Mouse (Mus musculus) liver, adult 2 months (tissue): ENCODE results near the gene Cox17. TPM values are rescaled to one million over a fixed set of nuclear protein-coding genes. Genes with fewer than 3 reads are reported as not detected.

Experiments used
- DNase-seq: peaks from one replicate; pipeline ENCODE4 v3.0.0-alpha.2; 2011; ENCODE audit warnings: low read depth, low spot score; ENCODE audit errors: extremely low read depth
- H3K27ac ChIP-seq: fragments of 200-500 bp; replicated peaks from 2 replicates; pipeline ENCODE4 v1.5.1; 2012; ENCODE audit warnings: low read depth, mild to moderate bottlenecking, control low read depth, inconsistent platforms, low read length; ENCODE audit not compliant: insufficient read depth
- H3K27me3 ChIP-seq: fragments of 200-500 bp; 2 replicates; pipeline ENCODE4 v1.6.1; 2012; ENCODE audit warnings: mild to moderate bottlenecking, moderate library complexity, low read length, inconsistent platforms; ENCODE audit not compliant: control insufficient read depth, insufficient read depth
- H3K36me3 ChIP-seq: fragments of 200-500 bp; 2 replicates; pipeline ENCODE4 v1.6.1; 2012; ENCODE audit warnings: low read length, inconsistent platforms; ENCODE audit not compliant: control insufficient read depth, insufficient read depth
- H3K4me1 ChIP-seq: fragments of 200-500 bp; 2 replicates; pipeline ENCODE4 v1.6.1; 2011; ENCODE audit warnings: low read length; ENCODE audit not compliant: control insufficient read depth, insufficient read depth
- H3K4me3 ChIP-seq: fragments of 200-500 bp; 2 replicates; pipeline ENCODE4 v1.5.1; 2011; ENCODE audit warnings: low read depth, mild to moderate bottlenecking, control low read depth, low read length, moderate library complexity; ENCODE audit not compliant: insufficient read depth
- H3K79me2 ChIP-seq: fragments of 200-500 bp; 2 replicates; pipeline ENCODE4 v1.6.1; 2012; ENCODE audit warnings: inconsistent platforms, mild to moderate bottlenecking, low read length, moderate library complexity; ENCODE audit not compliant: control insufficient read depth, insufficient read depth
- H3K9ac ChIP-seq: fragments of 200-500 bp; 2 replicates; pipeline ENCODE4 v1.6.1; 2012; ENCODE audit warnings: low read depth, mild to moderate bottlenecking, control low read depth, inconsistent platforms, low read length
- CTCF ChIP-seq: fragments of 200-500 bp; IDR thresholded peaks from 2 replicates; pipeline ENCODE4 v1.5.1; 2011; ENCODE audit warnings: low read depth, low read length, control low read depth
- POLR2A ChIP-seq: fragments of 200-500 bp; IDR thresholded peaks from 2 replicates; pipeline ENCODE4 v1.6.1; 2011; ENCODE audit warnings: low read length, control low read depth; ENCODE audit not compliant: insufficient read depth; ENCODE audit errors: extremely low read depth
- WGBS: fragments of 180-500 bp; shearing (Covaris S2); methylation state at CpG from one replicate; pipeline ENCODE4 v1.1.7; 2018; 5-methylcytosine and 5-hydroxymethylcytosine counted together
- polyA plus RNA-seq: library from polyadenylated mRNA; depleted of rRNA; stranded (reverse); fragments of >200 nt; gene quantifications from 2 replicates; pipeline ENCODE4 v1.2.3, GENCODE M21; 2012
- total RNA-seq: library from RNA; depleted of rRNA; stranded (reverse); fragments of >200 nt; gene quantifications from 2 replicates; pipeline ENCODE4 v1.2.3, GENCODE M21; 2014

Gene Cox17
- total and polyA plus RNA-seq, 2 experiments, result 39.4 to 69.9 TPM

- H3K27ac ChIP-seq, result no peak overlapping the region
- WGBS, result 97% methylated on average over 4 of the region's 4 CpGs
- no peak for DNase-seq
- no peak overlapping the region for H3K9ac ChIP-seq
- H3K4me1 ChIP-seq, result no peaks in the 10 kb centered on the region
- TF ChIP-seq POLR2A, result no peak
- TF ChIP-seq CTCF, result no peak
- no peaks in the 10 kb centered on the region for H3K36me3 ChIP-seq
- no peak overlapping the region for H3K4me3 ChIP-seq
- H3K27me3 ChIP-seq, result no peaks in the 10 kb centered on the region
- H3K79me2 ChIP-seq, result no peaks in the 10 kb centered on the region
These were observed 38.9 kb downstream of the Cox17 start for GRCm38 (mm10) chr16:38385700-38386099.

GRCm38 (mm10) chr16:38387389-38387788, 40.6 kb downstream of the Cox17 start:
- Histone ChIP-seq H3K4me1 (no peaks in the 10 kb centered on the region), H3K27me3 (no peaks in the 10 kb centered on the region), H3K9ac (no peak overlapping the region), H3K27ac (no peak overlapping the region), H3K4me3 (no peak overlapping the region), H3K79me2 (no peaks in the 10 kb centered on the region), H3K36me3 (no peaks in the 10 kb centered on the region)
- DNase-seq, result no peak
- TF ChIP-seq CTCF, result no peak
- 95% methylated on average over 6 of the region's 6 CpGs for WGBS

DNA sequence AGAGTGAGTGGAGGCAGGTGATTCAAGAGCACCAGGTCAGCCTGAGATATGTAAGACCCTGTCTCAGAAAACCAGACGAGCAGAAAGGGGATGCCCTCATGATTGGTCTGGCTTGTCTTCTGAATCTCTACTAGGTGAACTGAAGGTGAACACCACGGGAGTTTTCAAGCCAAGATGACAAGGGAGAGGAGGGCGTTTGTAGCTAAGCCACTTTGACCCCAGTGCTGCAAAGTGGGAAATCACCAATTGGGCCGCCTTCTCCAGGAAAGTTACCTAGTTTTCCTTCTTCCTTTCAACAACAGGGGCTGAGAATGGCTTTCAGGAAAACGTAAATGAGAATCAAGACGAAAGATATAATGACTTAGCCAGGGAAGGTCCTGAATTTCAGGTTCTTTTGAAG, 42.0 kb downstream of the Cox17 start:
- no peak for TF ChIP-seq CTCF
- no peak for TF ChIP-seq POLR2A
- no peaks in the 10 kb centered on the region for H3K27me3 ChIP-seq
- no peak for DNase-seq
- H3K36me3 ChIP-seq, result no peaks in the 10 kb centered on the region
- H3K4me1 ChIP-seq, result no peaks in the 10 kb centered on the region
- H3K9ac ChIP-seq, result no peak overlapping the region
- 86% methylated on average over 6 of the region's 6 CpGs for WGBS
- no peak overlapping the region for H3K27ac ChIP-seq
- no peak overlapping the region for H3K4me3 ChIP-seq
- H3K79me2 ChIP-seq, result no peaks in the 10 kb centered on the region

DNA sequence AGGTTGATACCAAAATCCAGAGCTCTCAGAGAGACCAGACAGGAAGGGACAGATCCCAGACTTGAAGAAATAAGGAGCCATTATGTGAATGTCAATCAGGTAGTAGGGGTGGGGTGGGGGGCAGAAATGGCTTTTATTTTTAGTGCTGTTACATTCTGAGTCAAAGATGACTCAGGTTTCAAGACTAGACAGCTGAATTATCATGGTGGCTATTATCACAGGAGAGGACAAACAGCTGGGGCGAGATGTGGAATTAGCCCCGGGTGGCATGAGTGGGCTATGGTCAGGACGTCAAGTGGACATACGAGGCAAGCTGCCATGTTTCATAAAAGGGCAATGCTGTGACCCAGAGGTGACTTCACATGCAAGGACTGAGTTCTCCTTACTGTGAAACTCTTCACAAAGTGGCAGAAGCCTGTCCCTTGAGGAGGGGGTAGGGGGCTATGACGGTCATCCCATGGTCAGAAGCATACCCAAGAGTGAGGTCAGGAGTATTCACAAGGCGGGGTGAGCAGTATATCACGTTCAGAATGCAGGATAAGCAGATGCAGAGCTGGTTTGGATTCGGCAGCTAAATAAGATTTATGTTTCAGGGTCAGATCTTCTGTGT, 42.6 kb downstream of the Cox17 start:
- DNase-seq, result no peak
- H3K4me3 ChIP-seq, result no peak overlapping the region
- H3K36me3 ChIP-seq, result no peaks in the 10 kb centered on the region
- H3K4me1 ChIP-seq, result no peaks in the 10 kb centered on the region
- 89% methylated on average over 8 of the region's 8 CpGs for WGBS
- H3K79me2 ChIP-seq, result no peaks in the 10 kb centered on the region
- H3K27ac ChIP-seq, result no peak overlapping the region
- TF ChIP-seq POLR2A, result no peak
- TF ChIP-seq CTCF, result no peak
- no peaks in the 10 kb centered on the region for H3K27me3 ChIP-seq
- no peak overlapping the region for H3K9ac ChIP-seq

DNA sequence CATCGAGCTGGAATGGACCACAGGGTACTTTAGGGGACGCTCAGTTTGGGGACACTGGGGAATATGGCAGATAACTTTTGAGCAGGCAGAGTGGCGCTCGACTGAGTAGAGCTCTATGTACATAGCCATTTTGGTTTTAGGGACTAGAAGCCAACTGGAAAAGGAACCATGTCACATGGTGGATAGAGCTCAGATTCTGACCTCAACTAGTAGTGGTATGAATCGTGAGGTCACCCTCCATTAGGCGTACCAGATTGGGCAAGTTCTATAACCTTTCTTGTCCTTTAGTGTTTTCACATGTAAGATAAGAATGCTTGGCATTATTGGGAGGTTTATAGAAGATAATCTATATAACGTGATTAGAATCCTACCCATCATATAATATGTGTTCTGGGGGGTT, 43.5 kb downstream of the Cox17 start:
- Histone ChIP-seq H3K36me3 (no peaks in the 10 kb centered on the region), H3K9ac (no peak overlapping the region), H3K4me1 (no peaks in the 10 kb centered on the region), H3K27ac (no peak overlapping the region), H3K27me3 (no peaks in the 10 kb centered on the region), H3K79me2 (no peaks in the 10 kb centered on the region), H3K4me3 (no peak overlapping the region)
- TF ChIP-seq POLR2A (no peak), CTCF (no peak)
- 89% methylated on average over 7 of the region's 7 CpGs for WGBS
- no peak for DNase-seq

- 88% methylated on average over 23 of the region's 23 CpGs for WGBS
- Histone ChIP-seq H3K4me3 (no peak overlapping the region), H3K27ac (no peak overlapping the region), H3K9ac (no peak overlapping the region), H3K36me3 (no peaks in the 10 kb centered on the region), H3K79me2 (no peaks in the 10 kb centered on the region), H3K4me1 (no peaks in the 10 kb centered on the region), H3K27me3 (no peaks in the 10 kb centered on the region)
- no peak for TF ChIP-seq POLR2A
- TF ChIP-seq CTCF, result no peak
- no peak for DNase-seq
These were observed 45.5 kb downstream of the Cox17 start for GRCm38 (mm10) chr16:38392126-38392894.
